Mouse (Mus musculus) spleen, adult 2 months (tissue): ENCODE results near the gene Gm10203.

ENCODE experiments used
- CTCF ChIP-seq: fragments of 200-500 bp; IDR thresholded peaks from 2 replicates; pipeline ENCODE4 v1.5.1; 2011; ENCODE audit warnings: mild to moderate bottlenecking, inconsistent platforms; ENCODE audit not compliant: insufficient read depth, insufficient read length, insufficient replicate concordance; ENCODE audit errors: extremely low read depth
- POLR2A ChIP-seq: fragments of 200-500 bp; IDR thresholded peaks from 2 replicates; pipeline ENCODE4 v1.6.1; 2011; ENCODE audit warnings: low read depth, low read length, inconsistent platforms

DNA sequence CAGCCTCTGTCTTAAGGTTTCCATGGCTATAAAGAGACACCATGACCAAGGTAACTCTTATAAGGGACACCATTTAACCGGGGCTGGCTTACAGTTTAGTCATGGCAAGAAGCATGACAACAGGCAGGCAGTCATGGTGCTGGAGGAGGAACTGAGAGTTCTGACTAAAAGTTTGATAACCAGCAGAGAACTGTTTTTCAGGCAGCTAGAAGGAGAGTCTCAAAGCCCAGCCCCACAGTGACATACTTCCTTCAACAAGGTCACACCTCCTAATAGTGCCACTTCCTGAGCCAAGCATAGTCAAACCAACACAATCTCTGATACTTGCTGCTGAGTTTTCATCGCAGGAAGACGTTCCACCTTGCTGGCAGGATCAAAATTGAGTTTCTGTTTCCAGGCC is 9.0 kb downstream of the Gm10203 start:
- TF ChIP-seq CTCF (no peak), POLR2A (no peak)
